Mouse (Mus musculus): Measurements from ENCODE around the gene Spo11. TPM values are rescaled to one million over a fixed set of nuclear protein-coding genes. Genes with fewer than 3 reads are reported as not detected.

The Spo11 gene
- polyA plus RNA-seq, 1 experiment from 2014 or later: 0.07 TPM

DNA sequence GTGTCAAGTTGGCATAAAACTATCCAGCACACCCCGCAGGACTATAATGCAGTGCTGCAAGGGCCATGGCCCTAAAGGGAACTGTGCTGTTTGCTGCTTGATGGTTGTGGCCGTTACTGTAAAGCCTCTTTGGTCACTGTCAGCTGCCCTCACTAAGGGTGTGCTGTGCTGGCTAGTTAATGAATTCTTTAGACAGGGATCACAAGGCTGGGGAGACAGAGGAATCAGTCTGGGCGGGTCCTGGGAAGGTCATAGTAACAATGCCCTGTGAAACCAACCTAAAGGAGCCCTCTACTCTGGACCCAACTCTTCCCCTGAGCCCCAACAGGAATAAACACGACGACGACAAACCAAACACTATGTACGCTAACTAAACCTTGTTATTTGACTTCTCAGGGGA is 21.0 kb downstream of the Spo11 start:
- WGBS (ENCODE audit: insufficient replicate concordance): 60% methylated on average over 7 of the region's 7 CpGs
- Histone ChIP-seq H3K9ac (replicated peaks) (no peak overlapping the region), H3K27ac (ENCODE audit: low read depth) (no peak overlapping the region), H3K4me3 (ENCODE audit: low read depth, low read length) (no peak overlapping the region), H3K4me1 (ENCODE audit: insufficient read depth) (peaks cover 16% of the 10 kb centered on the region), H3K27me3 (ENCODE audit: insufficient read depth, low read length) (no peaks in the 10 kb centered on the region), H3K4me2 (ENCODE audit: low read depth, low read length) (no peak overlapping the region), H3K9me3 (ENCODE audit: low read length) (no peaks in the 10 kb centered on the region), H3K36me3 (replicated peaks; ENCODE audit: insufficient read depth, low read length) (peaks cover 8% of the 10 kb centered on the region)
- TF ChIP-seq CTCF (IDR thresholded peaks at IDR 0.05; ENCODE audit: low read depth) (no peak), EP300 (IDR thresholded peaks at IDR 0.05; ENCODE audit: low read depth) (no peak)
- ATAC-seq (no peak), DNase-seq (no peak)

DNA sequence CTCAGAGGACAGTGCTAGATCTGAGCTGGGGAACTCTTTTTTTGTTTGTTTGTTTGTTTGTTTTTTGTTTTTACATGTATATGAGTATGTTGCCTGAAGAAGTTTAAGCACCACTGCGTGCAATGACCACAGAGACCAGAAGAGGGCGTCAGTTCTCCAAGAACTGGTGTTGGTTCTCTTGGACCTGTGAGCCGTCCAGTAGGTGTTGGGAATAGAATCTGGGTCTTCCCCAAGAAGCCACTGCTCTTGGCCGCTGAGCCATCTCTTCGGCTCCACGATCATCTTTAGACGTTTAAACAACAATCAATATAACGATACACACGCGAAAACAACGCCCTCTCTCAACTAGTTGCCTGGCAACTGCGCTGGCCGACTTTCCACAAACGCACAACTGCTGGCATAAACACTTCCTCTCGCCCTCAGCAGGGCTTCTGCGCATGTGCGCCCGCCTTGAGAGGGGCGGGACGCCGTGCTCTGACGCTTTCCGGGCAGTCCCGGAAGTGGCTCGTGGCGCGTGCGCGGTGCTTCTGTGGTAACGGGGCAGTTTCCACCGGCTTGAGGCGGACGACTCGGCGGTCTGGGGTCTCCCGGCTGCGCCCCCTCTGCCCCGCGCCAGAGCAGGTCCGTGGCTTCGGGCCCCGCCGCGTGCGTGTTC is 22.3 kb downstream of the Spo11 start, which contains the start of gene Rae1:
Gene Rae1, plus strand, starts transcription at position 488 of the 655 bp plus-strand sequence.
- no peaks in the 10 kb centered on the region for H3K27me3 ChIP-seq (ENCODE audit: insufficient read depth, low read length)
- under 1% methylated on average over 44 of the region's 45 CpGs for WGBS (ENCODE audit: insufficient replicate concordance)
- peak within 1 kb of the TSS; percentile 97 for H3K9ac ChIP-seq (replicated peaks)
- ATAC-seq (peak; percentile 97), DNase-seq (peak; percentile 100)
- peak within 1 kb of the TSS; percentile 97 for H3K4me2 ChIP-seq (ENCODE audit: low read depth, low read length)
- TF ChIP-seq CTCF (IDR thresholded peaks at IDR 0.05; ENCODE audit: low read depth): peak; percentile 95
- peak; percentile 80; the same call in 1 of the 2 replicates for TF ChIP-seq EP300 (IDR thresholded peaks at IDR 0.05; ENCODE audit: low read depth)
- H3K4me1 ChIP-seq (ENCODE audit: insufficient read depth): peaks cover 16% of the 10 kb centered on the region
- peak within 1 kb of the TSS; percentile 100 for H3K4me3 ChIP-seq (ENCODE audit: low read depth, low read length)
- H3K27ac ChIP-seq (ENCODE audit: low read depth): peak within 1 kb of the TSS; percentile 98
- H3K36me3 ChIP-seq (replicated peaks; ENCODE audit: insufficient read depth, low read length): peaks cover 21% of the 10 kb centered on the region
- H3K9me3 ChIP-seq (ENCODE audit: low read length): no peaks in the 10 kb centered on the region

DNA sequence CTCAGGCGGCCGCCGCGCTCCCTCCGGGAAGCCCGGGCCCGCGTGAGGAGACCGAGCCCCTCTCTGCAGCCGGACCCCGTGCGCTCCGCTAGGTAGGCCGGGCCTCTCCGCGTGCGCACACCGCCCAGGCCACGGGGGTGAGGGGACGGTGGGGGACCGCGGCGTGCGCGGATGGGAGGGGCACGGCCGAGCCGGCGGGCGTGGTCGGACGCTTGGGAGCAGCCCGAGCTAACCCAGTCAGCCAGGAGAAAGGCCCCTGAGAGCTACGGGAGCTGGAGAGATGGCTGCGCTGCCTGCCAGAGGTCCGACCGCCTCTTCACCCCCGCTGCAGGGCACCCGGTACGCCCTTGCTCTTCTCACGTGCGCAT is 22.8 kb downstream of the Spo11 start:
- Histone ChIP-seq H3K27ac (ENCODE audit: low read depth) (peak overlapping the region; percentile 98), H3K9ac (replicated peaks) (peak overlapping the region; percentile 97), H3K9me3 (ENCODE audit: low read length) (no peaks in the 10 kb centered on the region), H3K4me3 (ENCODE audit: low read depth, low read length) (peak overlapping the region; percentile 100), H3K4me2 (ENCODE audit: low read depth, low read length) (peak overlapping the region; percentile 97), H3K27me3 (ENCODE audit: insufficient read depth, low read length) (no peaks in the 10 kb centered on the region), H3K4me1 (ENCODE audit: insufficient read depth) (peaks cover 16% of the 10 kb centered on the region), H3K36me3 (replicated peaks; ENCODE audit: insufficient read depth, low read length) (peaks cover 26% of the 10 kb centered on the region)
- under 1% methylated on average over 42 of the region's 42 CpGs for WGBS (ENCODE audit: insufficient replicate concordance)
- peak; percentile 89 for ATAC-seq
- DNase-seq: peak; percentile 86
- no peak for TF ChIP-seq EP300 (IDR thresholded peaks at IDR 0.05; ENCODE audit: low read depth)
- TF ChIP-seq CTCF (IDR thresholded peaks at IDR 0.05; ENCODE audit: low read depth): no peak

DNA sequence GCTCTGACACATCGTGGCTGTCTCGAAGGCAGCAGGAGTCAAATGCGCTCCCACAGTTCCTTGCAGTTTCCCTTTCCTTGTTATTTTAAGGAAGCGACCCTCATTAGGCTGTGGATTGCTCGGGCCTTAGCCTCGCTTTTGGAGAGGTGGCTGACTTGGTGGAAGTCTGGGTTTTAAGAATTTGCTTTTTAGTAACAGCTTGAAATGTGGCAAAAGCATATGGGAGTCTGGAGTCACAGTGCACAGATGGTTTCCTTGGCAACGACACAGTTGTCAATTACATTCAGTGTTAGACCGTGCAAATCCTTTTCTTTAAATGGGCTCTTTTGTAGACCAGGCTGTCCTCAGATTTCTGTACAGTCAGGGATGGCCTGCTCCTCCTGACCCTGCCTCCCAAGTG is 23.4 kb downstream of the Spo11 start:
- H3K27ac ChIP-seq (ENCODE audit: low read depth): peak overlapping the region; percentile 98; the same call in 1 of the 2 replicates
- 13% methylated on average over 8 of the region's 8 CpGs for WGBS (ENCODE audit: insufficient replicate concordance)
- H3K4me3 ChIP-seq (ENCODE audit: low read depth, low read length): peak overlapping the region; percentile 100
- no peak for TF ChIP-seq CTCF (IDR thresholded peaks at IDR 0.05; ENCODE audit: low read depth)
- no peak for TF ChIP-seq EP300 (IDR thresholded peaks at IDR 0.05; ENCODE audit: low read depth)
- H3K36me3 ChIP-seq (replicated peaks; ENCODE audit: insufficient read depth, low read length): peaks cover 33% of the 10 kb centered on the region
- no peaks in the 10 kb centered on the region for H3K9me3 ChIP-seq (ENCODE audit: low read length)
- H3K4me1 ChIP-seq (ENCODE audit: insufficient read depth): peaks cover 16% of the 10 kb centered on the region
- ATAC-seq (no peak), DNase-seq (no peak)
- peak overlapping the region; percentile 97 for H3K4me2 ChIP-seq (ENCODE audit: low read depth, low read length)
- H3K27me3 ChIP-seq (ENCODE audit: insufficient read depth, low read length): no peaks in the 10 kb centered on the region
- H3K9ac ChIP-seq (replicated peaks): peak overlapping the region; percentile 97

DNA sequence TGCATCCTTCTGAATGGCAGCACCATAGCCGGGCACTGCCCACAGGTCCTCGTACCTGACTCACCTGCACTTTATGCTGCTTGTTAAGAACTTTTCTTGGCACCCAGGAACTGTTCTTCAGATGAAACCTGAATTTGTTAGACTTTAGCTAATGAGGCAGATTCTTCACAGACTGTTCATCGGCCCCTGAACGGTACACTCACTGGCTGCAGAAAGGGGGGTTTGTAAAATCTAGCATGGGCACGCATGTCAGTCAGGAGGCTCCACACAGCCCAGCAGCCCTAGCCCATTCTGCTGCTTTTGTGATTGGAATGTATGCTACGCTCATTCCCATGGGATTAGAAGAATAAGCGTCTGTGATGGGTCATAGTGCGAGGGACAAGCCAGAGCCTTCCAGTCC is 26.2 kb downstream of the Spo11 start:
- WGBS (ENCODE audit: insufficient replicate concordance): 95% methylated on average over 8 of the region's 8 CpGs
- Histone ChIP-seq H3K27me3 (ENCODE audit: insufficient read depth, low read length) (no peaks in the 10 kb centered on the region), H3K9me3 (ENCODE audit: low read length) (no peaks in the 10 kb centered on the region), H3K27ac (ENCODE audit: low read depth) (no peak overlapping the region), H3K4me3 (ENCODE audit: low read depth, low read length) (no peak overlapping the region), H3K36me3 (replicated peaks; ENCODE audit: insufficient read depth, low read length) (peaks cover 58% of the 10 kb centered on the region), H3K9ac (replicated peaks) (no peak overlapping the region), H3K4me2 (ENCODE audit: low read depth, low read length) (no peak overlapping the region), H3K4me1 (ENCODE audit: insufficient read depth) (peaks cover 16% of the 10 kb centered on the region)
- TF ChIP-seq EP300 (IDR thresholded peaks at IDR 0.05; ENCODE audit: low read depth): no peak
- no peak for TF ChIP-seq CTCF (IDR thresholded peaks at IDR 0.05; ENCODE audit: low read depth)
- ATAC-seq (no peak), DNase-seq (no peak)

DNA sequence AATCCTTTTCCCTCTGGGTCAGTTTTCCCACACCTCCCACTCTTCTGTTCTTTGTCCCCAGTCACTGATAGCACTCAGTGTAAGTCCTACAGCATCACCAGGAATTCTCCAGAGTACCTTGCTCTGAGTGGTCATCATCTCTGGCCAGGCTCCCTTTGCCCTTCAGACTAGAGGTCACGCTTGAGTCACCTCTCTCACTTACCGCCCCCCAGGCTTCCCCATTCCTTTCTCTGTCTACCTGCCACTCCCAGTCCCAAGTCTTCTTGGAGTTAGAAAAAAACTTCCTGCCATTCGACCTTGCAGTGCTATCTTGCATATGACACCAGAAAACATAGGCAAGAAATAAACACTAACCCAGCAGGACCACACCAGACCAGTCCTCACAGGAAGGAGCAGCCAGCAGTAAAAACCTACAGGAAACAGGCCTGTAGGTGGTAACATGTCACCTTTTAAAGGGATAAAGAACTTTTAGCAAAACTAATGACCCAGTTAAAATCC is 32.8 kb downstream of the Spo11 start:
- TF ChIP-seq EP300 (IDR thresholded peaks at IDR 0.05; ENCODE audit: low read depth) (no peak), CTCF (IDR thresholded peaks at IDR 0.05; ENCODE audit: low read depth) (no peak)
- no peak overlapping the region for H3K4me3 ChIP-seq (ENCODE audit: low read depth, low read length)
- 75% methylated on average over 3 of the region's 3 CpGs for WGBS (ENCODE audit: insufficient replicate concordance)
- H3K27ac ChIP-seq (ENCODE audit: low read depth): no peak overlapping the region
- ATAC-seq (no peak), DNase-seq (no peak)
- H3K9me3 ChIP-seq (ENCODE audit: low read length): no peaks in the 10 kb centered on the region
- H3K36me3 ChIP-seq (replicated peaks; ENCODE audit: insufficient read depth, low read length): peaks cover 88% of the 10 kb centered on the region
- H3K4me2 ChIP-seq (ENCODE audit: low read depth, low read length): no peak overlapping the region
- H3K4me1 ChIP-seq (ENCODE audit: insufficient read depth): no peaks in the 10 kb centered on the region
- no peak overlapping the region for H3K9ac ChIP-seq (replicated peaks)
- no peaks in the 10 kb centered on the region for H3K27me3 ChIP-seq (ENCODE audit: insufficient read depth, low read length)
